Mouse (Mus musculus): ENCODE measurements around the gene Maats1. TPM values are rescaled to one million over a fixed set of nuclear protein-coding genes. Genes with fewer than 3 reads are reported as not detected.

The Maats1 gene
- polyA plus RNA-seq, 1 experiment from 2014 or later = 0.04 TPM

- Histone ChIP-seq H3K4me3 (ENCODE audit: low read depth, low read length) (no peak overlapping the region), H3K4me2 (ENCODE audit: low read depth, low read length) (peak overlapping the region; percentile 0; the same call in 1 of the 2 replicates), H3K27ac (ENCODE audit: low read depth) (peak overlapping the region; percentile 97), H3K27me3 (ENCODE audit: insufficient read depth, low read length) (no peaks in the 10 kb centered on the region), H3K36me3 (replicated peaks; ENCODE audit: insufficient read depth, low read length) (no peaks in the 10 kb centered on the region; the same call in 1 of the 2 replicates), H3K4me1 (ENCODE audit: insufficient read depth) (peaks cover 18% of the 10 kb centered on the region), H3K9me3 (ENCODE audit: low read length) (no peaks in the 10 kb centered on the region), H3K9ac (replicated peaks) (peak overlapping the region; percentile 53)
- 52% methylated on average over 6 of the region's 6 CpGs for WGBS (ENCODE audit: insufficient replicate concordance)
- DNase-seq = no peak
- 0 out of 2 replicates have a peak, but pooled peaks have one; percentile 8 for TF ChIP-seq EP300 (IDR thresholded peaks at IDR 0.05; ENCODE audit: low read depth)
- no peak for TF ChIP-seq CTCF (IDR thresholded peaks at IDR 0.05; ENCODE audit: low read depth)
- ATAC-seq = peak; percentile 69
Observed at GRCm38 (mm10) chr16:38287357-38287756, 54.6 kb downstream of the Maats1 start.

- peaks cover 18% of the 10 kb centered on the region for H3K4me1 ChIP-seq (ENCODE audit: insufficient read depth)
- H3K9me3 ChIP-seq (ENCODE audit: low read length) = no peaks in the 10 kb centered on the region
- H3K4me2 ChIP-seq (ENCODE audit: low read depth, low read length) = no peak overlapping the region
- TF ChIP-seq CTCF (IDR thresholded peaks at IDR 0.05; ENCODE audit: low read depth) (no peak), EP300 (IDR thresholded peaks at IDR 0.05; ENCODE audit: low read depth) (no peak)
- H3K27ac ChIP-seq (ENCODE audit: low read depth) = peak overlapping the region; percentile 97
- DNase-seq = no peak
- WGBS (ENCODE audit: insufficient replicate concordance) = 56% methylated on average over 4 of the region's 4 CpGs
- H3K27me3 ChIP-seq (ENCODE audit: insufficient read depth, low read length) = no peaks in the 10 kb centered on the region
- no peaks in the 10 kb centered on the region; the same call in 1 of the 2 replicates for H3K36me3 ChIP-seq (replicated peaks; ENCODE audit: insufficient read depth, low read length)
- H3K4me3 ChIP-seq (ENCODE audit: low read depth, low read length) = no peak overlapping the region
- H3K9ac ChIP-seq (replicated peaks) = peak overlapping the region; percentile 53
- no peak for ATAC-seq
Observed at GRCm38 (mm10) chr16:38286541-38286940, 55.4 kb downstream of the Maats1 start.

GRCm38 (mm10) chr16:38285801-38286200, 56.1 kb downstream of the Maats1 start:
- no peaks in the 10 kb centered on the region; the same call in 1 of the 2 replicates for H3K36me3 ChIP-seq (replicated peaks; ENCODE audit: insufficient read depth, low read length)
- H3K27ac ChIP-seq (ENCODE audit: low read depth) = peak overlapping the region; percentile 97
- ATAC-seq (peak; percentile 27), DNase-seq (peak; percentile 64)
- H3K27me3 ChIP-seq (ENCODE audit: insufficient read depth, low read length) = no peaks in the 10 kb centered on the region
- TF ChIP-seq EP300 (IDR thresholded peaks at IDR 0.05; ENCODE audit: low read depth) = no peak; the same call in 1 of the 2 replicates
- 52% methylated on average over 7 of the region's 7 CpGs for WGBS (ENCODE audit: insufficient replicate concordance)
- H3K4me3 ChIP-seq (ENCODE audit: low read depth, low read length) = no peak overlapping the region
- peaks cover 18% of the 10 kb centered on the region for H3K4me1 ChIP-seq (ENCODE audit: insufficient read depth)
- H3K9ac ChIP-seq (replicated peaks) = no peak overlapping the region; the same call in 1 of the 2 replicates
- no peak overlapping the region for H3K4me2 ChIP-seq (ENCODE audit: low read depth, low read length)
- H3K9me3 ChIP-seq (ENCODE audit: low read length) = no peaks in the 10 kb centered on the region

GRCm38 (mm10) chr16:38283300-38283699, 58.6 kb downstream of the Maats1 start:
- H3K27me3 ChIP-seq (ENCODE audit: insufficient read depth, low read length) = no peaks in the 10 kb centered on the region
- H3K27ac ChIP-seq (ENCODE audit: low read depth) = peak overlapping the region; percentile 96
- H3K36me3 ChIP-seq (replicated peaks; ENCODE audit: insufficient read depth, low read length) = no peaks in the 10 kb centered on the region; the same call in 1 of the 2 replicates
- no peak overlapping the region for H3K4me2 ChIP-seq (ENCODE audit: low read depth, low read length)
- peaks cover 16% of the 10 kb centered on the region; the same call in 1 of the 2 replicates for H3K4me1 ChIP-seq (ENCODE audit: insufficient read depth)
- TF ChIP-seq EP300 (IDR thresholded peaks at IDR 0.05; ENCODE audit: low read depth) (no peak), CTCF (IDR thresholded peaks at IDR 0.05; ENCODE audit: low read depth) (no peak)
- 64% methylated on average over 3 of the region's 3 CpGs for WGBS (ENCODE audit: insufficient replicate concordance)
- ATAC-seq (no peak), DNase-seq (no peak)
- no peak overlapping the region for H3K4me3 ChIP-seq (ENCODE audit: low read depth, low read length)
- no peaks in the 10 kb centered on the region for H3K9me3 ChIP-seq (ENCODE audit: low read length)
- peak overlapping the region; percentile 12 for H3K9ac ChIP-seq (replicated peaks)

GRCm38 (mm10) chr16:38282559-38283160, 59.3 kb downstream of the Maats1 start:
- TF ChIP-seq EP300 (IDR thresholded peaks at IDR 0.05; ENCODE audit: low read depth) (peak; percentile 69; the same call in 1 of the 2 replicates), CTCF (IDR thresholded peaks at IDR 0.05; ENCODE audit: low read depth) (no peak)
- Histone ChIP-seq H3K27ac (ENCODE audit: low read depth) (peak overlapping the region; percentile 96), H3K36me3 (replicated peaks; ENCODE audit: insufficient read depth, low read length) (no peaks in the 10 kb centered on the region; the same call in 1 of the 2 replicates), H3K4me2 (ENCODE audit: low read depth, low read length) (peak overlapping the region; percentile 15; the same call in 1 of the 2 replicates), H3K9ac (replicated peaks) (peak overlapping the region; percentile 42; the same call in 1 of the 2 replicates), H3K4me3 (ENCODE audit: low read depth, low read length) (no peak overlapping the region), H3K4me1 (ENCODE audit: insufficient read depth) (peaks cover 13% of the 10 kb centered on the region; the same call in 1 of the 2 replicates), H3K27me3 (ENCODE audit: insufficient read depth, low read length) (no peaks in the 10 kb centered on the region), H3K9me3 (ENCODE audit: low read length) (no peaks in the 10 kb centered on the region)
- peak; percentile 65 for ATAC-seq
- no peak for DNase-seq
- 62% methylated on average over 7 of the region's 7 CpGs for WGBS (ENCODE audit: insufficient replicate concordance)

GRCm38 (mm10) chr16:38280951-38281350, 61.0 kb downstream of the Maats1 start:
- WGBS (ENCODE audit: insufficient replicate concordance) = 63% methylated on average over 7 of the region's 7 CpGs

More at GRCm38 (mm10) chr16:38280951-38281350, 61.0 kb downstream of the Maats1 start:
- Histone ChIP-seq H3K9me3 (ENCODE audit: low read length) (no peaks in the 10 kb centered on the region), H3K36me3 (replicated peaks; ENCODE audit: insufficient read depth, low read length) (no peaks in the 10 kb centered on the region; the same call in 1 of the 2 replicates), H3K27ac (ENCODE audit: low read depth) (peak overlapping the region; percentile 93), H3K27me3 (ENCODE audit: insufficient read depth, low read length) (no peaks in the 10 kb centered on the region), H3K4me1 (ENCODE audit: insufficient read depth) (peaks cover 10% of the 10 kb centered on the region; the same call in 1 of the 2 replicates), H3K4me2 (ENCODE audit: low read depth, low read length) (no peak overlapping the region), H3K4me3 (ENCODE audit: low read depth, low read length) (no peak overlapping the region), H3K9ac (replicated peaks) (no peak overlapping the region)
- TF ChIP-seq CTCF (IDR thresholded peaks at IDR 0.05; ENCODE audit: low read depth) (no peak), EP300 (IDR thresholded peaks at IDR 0.05; ENCODE audit: low read depth) (no peak)
- peak; percentile 54 for DNase-seq
- ATAC-seq = peak; percentile 19; the same call in 1 of the 2 replicates

All from liver, postnatal 0 days (tissue).